10 mouse cellular contexts compared by ENCODE assay signal in the genomic region with DNA sequence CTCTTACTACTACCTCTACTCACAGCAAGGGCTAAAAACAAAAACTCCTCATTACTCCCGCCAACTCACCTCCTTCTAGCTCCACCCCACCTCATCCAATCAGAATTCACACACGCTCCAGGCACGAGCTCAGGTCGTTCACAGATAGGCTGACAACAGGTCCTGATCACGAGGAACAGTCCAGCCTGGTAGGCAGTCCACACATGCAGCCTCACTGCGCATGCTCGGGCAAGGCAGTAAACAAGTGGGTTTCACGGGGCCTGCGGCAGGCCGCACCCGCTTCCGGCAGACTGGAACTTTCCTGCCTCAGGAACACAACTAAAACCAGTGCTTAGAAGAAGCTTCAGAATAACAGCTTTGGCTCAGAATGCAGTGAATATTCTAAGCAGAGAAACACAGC. TPM values are rescaled to one million over a fixed set of nuclear protein-coding genes. Genes with fewer than 3 reads are reported as not detected.
"Had no signal": no experiment of that assay in that cellular context is flagged by ENCODE, and none has a peak within 500 bp of the region (broad histone marks: within the 10 kb centered on the region; RNA-seq: fewer than 3 reads in every experiment).

No protein-coding gene starts in this region.

RNA-seq across cellular contexts. Expression of gene Crygs, which starts 33.1 kb away (rescaled TPM):
- total RNA-seq: left cerebral cortex, postnatal 10 days; left cerebral cortex, postnatal 14 days; left cerebral cortex, postnatal 36 days; left cerebral cortex, postnatal 4 days; liver, adult 2 months; megakaryocyte progenitor cell, adult 5-6 weeks; megakaryocyte, adult 5-6 weeks; megakaryocyte-erythroid progenitor cell, adult 5-6 weeks; midbrain, postnatal 0 days; monocyte, adult 5-6 weeks had no signal
